Mouse (Mus musculus): ENCODE measurements at regions not wholly inside any gene's neighbourhood (a gene's known extent, or its start where the extent isn't known, plus 50 kb on each side); places are given as distances from the start of the nearest gene placed in this dataset.

GRCm38 (mm10) chr15:97458139-97458747 lies 211.2 kb upstream of the Amigo2 start:
- TF ChIP-seq CTCF (IDR thresholded peaks at IDR 0.05; ENCODE audit: low read depth), result no peak
- TF ChIP-seq EP300 (IDR thresholded peaks at IDR 0.05; ENCODE audit: low read depth), result no peak

All from liver, embryonic 14.5 days (tissue).